Mouse (Mus musculus) kidney, embryonic 14.5 days (tissue): ENCODE results near the gene Eps8l1. TPM values are rescaled to one million over a fixed set of nuclear protein-coding genes. Genes with fewer than 3 reads are reported as not detected.
"Not testable (repeated sequence)": the region's sequence is repeated elsewhere in the genome, so short reads cannot be mapped to it uniquely, and the experiment has no call there.

Experiments
- ATAC-seq: fragments of 200-750 bp; cut with Nextera tagmentation; 2 replicates; pipeline ENCODE4 v1.8.0; 2017; ENCODE audit warnings: moderate number of reproducible peaks, mild to moderate bottlenecking, moderate TSS enrichment, moderate library complexity; ENCODE audit not compliant: low FRiP score, low TSS enrichment
- H3K27ac ChIP-seq: fragments of 300-500 bp; sonication (generic); 2 replicates; pipeline ENCODE4 v1.5.1; 2014; ENCODE audit warnings: low read depth, mild to moderate bottlenecking, low read length, moderate library complexity, mixed read lengths
- H3K27me3 ChIP-seq: fragments of 300-500 bp; sonication (generic); 2 replicates; pipeline ENCODE4 v1.6.1; 2014; ENCODE audit warnings: mild to moderate bottlenecking, low read length; ENCODE audit not compliant: control insufficient read depth, insufficient read depth
- H3K36me3 ChIP-seq: fragments of 300-500 bp; sonication (generic); 2 replicates; pipeline ENCODE4 v1.6.1; 2014; ENCODE audit warnings: low read length, mixed read lengths; ENCODE audit not compliant: control insufficient read depth, insufficient read depth
- H3K4me1 ChIP-seq: fragments of 300-500 bp; sonication (generic); 2 replicates; pipeline ENCODE4 v1.6.1; 2014; ENCODE audit warnings: low read length, mixed read lengths; ENCODE audit not compliant: control insufficient read depth, insufficient read depth
- H3K4me2 ChIP-seq: fragments of 300-500 bp; sonication (generic); replicated peaks from 2 replicates; pipeline ENCODE4 v1.6.1; 2014; ENCODE audit warnings: low read depth, mild to moderate bottlenecking, low read length
- H3K4me3 ChIP-seq: fragments of 300-500 bp; sonication (generic); 2 replicates; pipeline ENCODE4 v1.5.1; 2014; ENCODE audit warnings: mild to moderate bottlenecking, low read length
- H3K9ac ChIP-seq: fragments of 300-500 bp; sonication (generic); 2 replicates; pipeline ENCODE4 v1.6.1; 2014; ENCODE audit warnings: low read depth, mild to moderate bottlenecking, low read length, moderate library complexity
- H3K9me3 ChIP-seq: fragments of 300-500 bp; sonication (generic); 2 replicates; pipeline ENCODE4 v1.6.1; 2016; ENCODE audit warnings: low read length; ENCODE audit not compliant: control insufficient read depth
- WGBS: fragments of 180-500 bp; shearing (Covaris S2); extraction: QIAGEN DNeasy Blood & Tissue Kit; methylation state at CpG from one replicate; pipeline ENCODE4 v1.1.7; 2014; 5-methylcytosine and 5-hydroxymethylcytosine counted together
- polyA plus RNA-seq: library from polyadenylated mRNA; unstranded; fragments of >200 nt; fragmentation: Nextera tagmentation; extraction: Ambion mirVana; gene quantifications from 2 replicates; pipeline ENCODE4 v1.2.1, GENCODE M21; 2014

Gene Eps8l1
- 3.0 and 6.8 TPM in 2 replicates for polyA plus RNA-seq

- peak; percentile 44 for ATAC-seq
- no peaks in the 10 kb centered on the region for H3K27me3 ChIP-seq
- no peaks in the 10 kb centered on the region for H3K4me1 ChIP-seq
- peak within 1 kb of the TSS; percentile 25; the same call in 1 of the 2 replicates for H3K27ac ChIP-seq
- no peaks in the 10 kb centered on the region for H3K9me3 ChIP-seq
- H3K36me3 ChIP-seq, result no peaks in the 10 kb centered on the region
- peak within 1 kb of the TSS; percentile 19 for H3K4me2 ChIP-seq
- no peak within 1 kb of the TSS; the same call in 1 of the 2 replicates for H3K9ac ChIP-seq
- H3K4me3 ChIP-seq, result peak within 1 kb of the TSS; percentile 12
- WGBS, result 77% methylated on average over 13 of the region's 16 CpGs
Observed at GRCm38 (mm10) chr7:4460576-4461434, at the start of gene Eps8l1. Gene Eps8l1, plus strand, starts transcription at chr7:4460674.

GRCm38 (mm10) chr7:4412406-4412805 is 48.1 kb upstream of the Eps8l1 start:
- not testable (repeated sequence) for H3K27ac ChIP-seq, ATAC-seq, H3K9ac ChIP-seq, H3K9me3 ChIP-seq, H3K4me1 ChIP-seq, H3K36me3 ChIP-seq, H3K4me3 ChIP-seq, H3K27me3 ChIP-seq, H3K4me2 ChIP-seq
- WGBS, result 96% methylated on average over 15 of the region's 15 CpGs

GRCm38 (mm10) chr7:4419681-4420080 is 40.8 kb upstream of the Eps8l1 start:
- Histone ChIP-seq H3K27ac (no peak overlapping the region), H3K4me2 (no peak overlapping the region), H3K4me3 (no peak overlapping the region), H3K9ac (no peak overlapping the region), H3K36me3 (no peaks in the 10 kb centered on the region), H3K4me1 (no peaks in the 10 kb centered on the region), H3K27me3 (no peaks in the 10 kb centered on the region), H3K9me3 (no peaks in the 10 kb centered on the region)
- WGBS, result 81% methylated on average over 6 of the region's 6 CpGs
- ATAC-seq, result no peak

- Histone ChIP-seq H3K27me3 (no peaks in the 10 kb centered on the region), H3K36me3 (peaks cover 4% of the 10 kb centered on the region; the same call in 1 of the 2 replicates), H3K4me1 (no peaks in the 10 kb centered on the region), H3K9me3 (no peaks in the 10 kb centered on the region), H3K9ac (no peak overlapping the region), H3K4me2 (no peak overlapping the region), H3K4me3 (no peak overlapping the region), H3K27ac (no peak overlapping the region)
- 62% methylated on average over 4 of the region's 4 CpGs for WGBS
- no peak for ATAC-seq
Observed at GRCm38 (mm10) chr7:4420230-4420629, 40.2 kb upstream of the Eps8l1 start.

GRCm38 (mm10) chr7:4427161-4427912 is 33.1 kb upstream of the Eps8l1 start:
- Histone ChIP-seq H3K27ac (no peak overlapping the region), H3K4me2 (no peak overlapping the region), H3K27me3 (no peaks in the 10 kb centered on the region), H3K9ac (no peak overlapping the region), H3K4me3 (no peak overlapping the region), H3K36me3 (peaks cover 61% of the 10 kb centered on the region), H3K9me3 (no peaks in the 10 kb centered on the region), H3K4me1 (no peaks in the 10 kb centered on the region)
- ATAC-seq, result peak; percentile 94
- 77% methylated on average over 7 of the region's 7 CpGs for WGBS

- no peak overlapping the region for H3K4me3 ChIP-seq
- no peak overlapping the region for H3K27ac ChIP-seq
- H3K36me3 ChIP-seq, result peaks cover 83% of the 10 kb centered on the region
- no peak for ATAC-seq
- H3K9ac ChIP-seq, result no peak overlapping the region
- no peaks in the 10 kb centered on the region for H3K27me3 ChIP-seq
- WGBS, result 90% methylated on average over 9 of the region's 9 CpGs
- no peak overlapping the region for H3K4me2 ChIP-seq
- H3K4me1 ChIP-seq, result no peaks in the 10 kb centered on the region
- no peaks in the 10 kb centered on the region for H3K9me3 ChIP-seq
Observed at GRCm38 (mm10) chr7:4430246-4430844, 30.1 kb upstream of the Eps8l1 start.

GRCm38 (mm10) chr7:4431548-4431947 is 28.9 kb upstream of the Eps8l1 start:
- 78% methylated on average over 6 of the region's 6 CpGs for WGBS
- no peak overlapping the region for H3K4me3 ChIP-seq
- no peaks in the 10 kb centered on the region for H3K4me1 ChIP-seq
- peaks cover 81% of the 10 kb centered on the region for H3K36me3 ChIP-seq
- H3K27me3 ChIP-seq, result no peaks in the 10 kb centered on the region
- no peak overlapping the region for H3K9ac ChIP-seq
- no peak overlapping the region for H3K4me2 ChIP-seq
- ATAC-seq, result no peak
- no peaks in the 10 kb centered on the region for H3K9me3 ChIP-seq
- H3K27ac ChIP-seq, result no peak overlapping the region

- Histone ChIP-seq H3K27me3 (no peaks in the 10 kb centered on the region), H3K36me3 (peaks cover 82% of the 10 kb centered on the region), H3K9me3 (no peaks in the 10 kb centered on the region), H3K4me2 (no peak overlapping the region), H3K9ac (no peak overlapping the region), H3K4me3 (no peak overlapping the region), H3K27ac (no peak overlapping the region), H3K4me1 (no peaks in the 10 kb centered on the region)
- ATAC-seq, result no peak
- WGBS, result 81% methylated on average over 8 of the region's 8 CpGs
Observed at GRCm38 (mm10) chr7:4432026-4432425, 28.4 kb upstream of the Eps8l1 start.
